Mouse (Mus musculus) spleen, adult 2 months (tissue): ENCODE data around the gene Podnl1.

Experiments used
- CTCF ChIP-seq: fragments of 200-500 bp; IDR thresholded peaks from 2 replicates; pipeline ENCODE4 v1.5.1; 2011; ENCODE audit warnings: mild to moderate bottlenecking, inconsistent platforms; ENCODE audit not compliant: insufficient read depth, insufficient read length, insufficient replicate concordance; ENCODE audit errors: extremely low read depth
- POLR2A ChIP-seq: fragments of 200-500 bp; IDR thresholded peaks from 2 replicates; pipeline ENCODE4 v1.6.1; 2011; ENCODE audit warnings: low read depth, low read length, inconsistent platforms

- TF ChIP-seq POLR2A, result no peak
- no peak for TF ChIP-seq CTCF
Measured at GRCm38 (mm10) chr8:84105676-84106075, 20.1 kb upstream of the Podnl1 start.
